Mouse (Mus musculus) midbrain, embryonic 15.5 days (tissue): ENCODE results near the gene S1pr2. TPM values are rescaled to one million over a fixed set of nuclear protein-coding genes. Genes with fewer than 3 reads are reported as not detected.

Experiments used
- ATAC-seq: fragments of 200-750 bp; cut with Nextera tagmentation; replicated peaks from 2 replicates; pipeline ENCODE4 v1.8.0; 2017; ENCODE audit warnings: moderate TSS enrichment
- H3K27ac ChIP-seq: fragments of 300-500 bp; sonication (generic); 2 replicates; pipeline ENCODE4 v1.5.1; 2015; ENCODE audit warnings: mild to moderate bottlenecking, inconsistent platforms
- H3K27me3 ChIP-seq: fragments of 300-500 bp; sonication (generic); replicated peaks from 2 replicates; pipeline ENCODE4 v1.6.1; 2015; ENCODE audit warnings: inconsistent platforms
- H3K36me3 ChIP-seq: fragments of 300-500 bp; sonication (generic); replicated peaks from 2 replicates; pipeline ENCODE4 v1.6.1; 2015; ENCODE audit warnings: inconsistent platforms
- H3K4me1 ChIP-seq: fragments of 300-500 bp; sonication (generic); 2 replicates; pipeline ENCODE4 v1.6.1; 2015; ENCODE audit warnings: inconsistent platforms
- H3K4me2 ChIP-seq: fragments of 300-500 bp; sonication (generic); 2 replicates; pipeline ENCODE4 v1.6.1; 2015; ENCODE audit warnings: inconsistent platforms, mild to moderate bottlenecking, moderate library complexity
- H3K4me3 ChIP-seq: fragments of 300-500 bp; sonication (generic); 2 replicates; pipeline ENCODE4 v1.5.1; 2015; ENCODE audit warnings: mild to moderate bottlenecking, inconsistent platforms
- H3K9ac ChIP-seq: fragments of 300-500 bp; sonication (generic); 2 replicates; pipeline ENCODE4 v1.6.1; 2015; ENCODE audit warnings: mild to moderate bottlenecking, inconsistent platforms
- H3K9me3 ChIP-seq: fragments of 300-500 bp; sonication (generic); 2 replicates; pipeline ENCODE4 v1.6.1; 2016; ENCODE audit warnings: inconsistent platforms
- WGBS: fragments of 180-500 bp; shearing (Covaris S2); methylation state at CpG from one replicate; pipeline ENCODE4 v1.1.7; 2015; ENCODE audit warnings: mixed read lengths; 5-methylcytosine and 5-hydroxymethylcytosine counted together
- polyA plus RNA-seq: library from polyadenylated mRNA; unstranded; fragments of >200 nt; fragmentation: Nextera tagmentation; extraction: Ambion mirVana; gene quantifications from 2 replicates; pipeline ENCODE4 v1.2.1, GENCODE M21; 2015

Gene S1pr2
- polyA plus RNA-seq, 1 experiment from 2014 or later, result 11.7 TPM

DNA sequence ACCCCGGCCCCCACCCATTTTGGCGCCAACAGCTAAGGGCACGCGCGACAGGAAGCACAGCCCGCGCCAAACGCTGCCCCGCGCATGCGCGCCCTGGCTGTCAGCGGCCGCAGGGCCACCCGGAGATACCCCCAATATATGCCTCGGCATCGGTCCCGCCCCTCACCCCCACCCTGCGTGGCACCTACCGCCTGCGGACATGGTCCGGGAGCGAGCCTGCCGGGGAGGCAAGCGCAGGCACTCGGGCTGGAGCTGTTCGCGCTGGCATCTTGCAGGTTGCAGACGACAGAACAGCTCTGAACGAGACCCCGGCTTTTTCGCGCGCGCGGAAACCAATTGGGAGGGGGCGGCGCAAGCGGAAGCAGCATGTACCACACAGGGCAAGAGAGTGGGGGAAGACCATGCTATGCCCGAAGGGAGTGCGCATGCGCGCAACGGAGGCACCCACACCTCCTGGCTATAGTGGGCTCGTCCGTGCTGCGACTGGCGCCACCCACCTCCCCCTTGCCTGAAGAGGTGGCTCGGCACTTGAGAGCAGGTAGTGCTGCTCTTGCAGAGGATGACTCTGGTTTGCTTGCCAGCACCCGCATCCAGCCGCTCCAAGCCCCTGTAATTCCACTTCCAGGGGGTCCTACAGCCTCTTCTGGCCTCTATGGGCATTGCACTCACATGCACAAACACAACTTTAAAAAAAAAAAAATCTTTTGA, 23.9 kb downstream of the S1pr2 start:
- Histone ChIP-seq H3K36me3 (no peaks in the 10 kb centered on the region), H3K27ac (peak overlapping the region; percentile 95), H3K9me3 (no peaks in the 10 kb centered on the region), H3K9ac (peak overlapping the region; percentile 82), H3K4me2 (peak overlapping the region; percentile 77), H3K4me1 (peaks cover 19% of the 10 kb centered on the region), H3K27me3 (no peaks in the 10 kb centered on the region), H3K4me3 (peak overlapping the region; percentile 91)
- under 1% methylated on average over 51 of the region's 51 CpGs for WGBS
- ATAC-seq, result peak; percentile 96

DNA sequence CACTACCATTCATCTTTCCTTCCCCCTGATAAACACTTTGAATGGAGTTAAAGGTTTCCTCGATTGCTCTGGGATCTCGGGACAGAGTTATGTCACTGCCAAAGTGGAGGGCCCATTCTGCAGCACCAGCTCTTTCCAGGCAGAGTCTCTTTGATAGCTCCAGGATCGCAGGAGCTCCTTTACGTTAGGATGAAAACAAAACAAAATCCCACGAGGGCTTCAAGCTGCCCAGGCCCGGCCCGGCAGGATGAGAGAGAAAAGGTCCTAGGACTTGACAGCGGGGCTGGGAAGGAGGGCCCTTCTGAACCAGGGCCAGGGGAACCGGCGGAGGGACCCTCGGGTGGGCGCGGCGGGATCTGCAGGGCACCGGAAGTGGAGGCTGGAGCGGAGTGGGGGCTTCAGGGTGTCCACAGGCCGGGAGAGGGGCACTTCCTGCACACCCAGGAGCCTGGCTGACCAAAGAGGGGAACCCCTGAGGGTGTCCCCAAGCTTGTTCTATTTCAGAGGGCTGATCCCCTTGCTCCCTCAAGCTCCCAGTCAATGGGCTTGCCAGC, 24.5 kb downstream of the S1pr2 start:
- Histone ChIP-seq H3K9me3 (no peaks in the 10 kb centered on the region), H3K27ac (peak overlapping the region; percentile 95), H3K4me3 (peak overlapping the region; percentile 91), H3K9ac (peak overlapping the region; percentile 82), H3K4me2 (peak overlapping the region; percentile 77), H3K4me1 (peaks cover 19% of the 10 kb centered on the region), H3K36me3 (no peaks in the 10 kb centered on the region), H3K27me3 (no peaks in the 10 kb centered on the region)
- WGBS, result 0% methylated on average over 17 of the region's 17 CpGs
- peak; percentile 86 for ATAC-seq

DNA sequence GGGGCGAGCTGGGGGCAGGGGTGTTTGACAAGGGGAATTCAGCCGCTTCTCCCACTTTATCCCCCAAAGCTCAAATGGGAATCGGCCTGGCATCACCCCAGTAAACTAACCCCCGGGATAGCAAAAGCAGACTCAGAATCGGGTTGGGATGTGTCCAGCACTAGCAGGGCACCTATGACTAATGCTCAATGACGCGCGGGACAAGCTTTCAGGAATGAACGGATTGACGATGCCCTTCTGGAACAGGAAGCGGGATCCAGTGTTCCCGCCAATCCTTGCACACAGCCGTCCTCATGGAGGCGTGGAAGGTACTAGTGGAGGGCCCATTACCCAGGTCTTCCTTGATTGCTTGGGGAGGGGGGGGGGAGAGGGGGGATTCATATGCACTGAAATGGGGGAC, 25.1 kb downstream of the S1pr2 start:
- H3K9me3 ChIP-seq, result no peaks in the 10 kb centered on the region
- H3K27ac ChIP-seq, result peak overlapping the region; percentile 95; the same call in 1 of the 2 replicates
- H3K4me2 ChIP-seq, result peak overlapping the region; percentile 77
- 13% methylated on average over 14 of the region's 14 CpGs for WGBS
- peak overlapping the region; percentile 82 for H3K9ac ChIP-seq
- peaks cover 19% of the 10 kb centered on the region for H3K4me1 ChIP-seq
- no peak for ATAC-seq
- no peaks in the 10 kb centered on the region for H3K27me3 ChIP-seq
- peak overlapping the region; percentile 91 for H3K4me3 ChIP-seq
- H3K36me3 ChIP-seq, result no peaks in the 10 kb centered on the region

DNA sequence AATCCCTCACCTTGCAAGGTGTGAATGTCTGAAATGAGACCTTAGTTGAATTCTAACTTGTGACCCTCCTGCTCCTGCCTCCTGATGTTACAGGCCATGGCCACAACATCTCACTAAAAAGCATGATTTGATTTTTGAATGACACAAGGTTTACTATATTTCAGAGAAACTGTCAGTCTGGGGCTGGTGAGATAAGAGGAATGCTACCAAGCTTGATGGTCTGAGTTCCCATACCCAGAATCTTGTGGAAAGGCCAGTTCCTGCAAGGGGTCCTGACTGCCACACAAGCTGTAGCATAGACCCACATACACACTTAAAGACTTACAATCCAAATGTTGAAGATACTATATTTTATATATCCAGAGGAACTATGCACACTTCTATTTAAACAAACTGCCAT, 26.2 kb downstream of the S1pr2 start:
- H3K27ac ChIP-seq, result no peak overlapping the region
- H3K27me3 ChIP-seq, result no peaks in the 10 kb centered on the region
- no peaks in the 10 kb centered on the region for H3K9me3 ChIP-seq
- H3K4me3 ChIP-seq, result 0 out of 2 replicates have a peak overlapping the region, but pooled peaks have one; percentile 91
- no peak for ATAC-seq
- peak overlapping the region; percentile 77 for H3K4me2 ChIP-seq
- H3K4me1 ChIP-seq, result peaks cover 19% of the 10 kb centered on the region
- H3K9ac ChIP-seq, result no peak overlapping the region
- H3K36me3 ChIP-seq, result no peaks in the 10 kb centered on the region

DNA sequence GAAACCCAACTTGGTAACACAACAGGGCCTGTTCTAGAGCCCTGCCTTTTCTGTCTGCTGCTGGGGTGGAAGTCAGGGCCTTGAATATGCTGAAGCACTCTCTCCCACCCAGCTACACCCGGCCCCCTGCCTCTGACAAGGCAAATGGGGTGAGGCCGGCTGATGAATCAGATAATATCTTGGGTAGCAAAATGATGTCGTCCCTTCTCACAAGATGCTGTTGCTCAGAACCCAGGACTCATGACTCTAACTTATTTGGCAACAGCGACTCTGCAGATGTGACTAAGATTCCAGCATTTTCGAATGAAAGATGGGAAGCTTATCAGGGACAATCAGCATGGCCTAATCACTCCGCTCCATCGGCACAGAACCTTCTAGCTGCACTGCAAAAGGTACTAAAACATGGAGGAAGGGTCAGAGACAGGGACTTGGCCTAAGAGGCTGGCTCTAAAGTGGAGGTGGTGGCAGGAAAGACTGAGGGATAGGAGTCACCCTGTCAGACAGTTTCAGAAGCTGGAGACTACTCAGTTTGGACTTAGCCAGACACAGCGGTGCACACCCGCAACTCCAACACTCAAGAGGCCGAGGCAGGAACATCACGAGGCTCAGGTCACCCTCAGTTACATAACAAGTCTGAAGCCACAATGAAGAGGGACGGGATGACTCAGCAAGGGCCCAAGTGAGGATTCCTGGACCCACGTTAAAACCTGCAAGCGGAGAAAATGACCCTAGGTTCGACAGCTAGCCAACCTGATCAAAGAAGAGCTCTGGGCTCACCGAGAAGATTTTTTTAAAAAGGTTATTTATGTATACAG, 30.3 kb downstream of the S1pr2 start:
- no peak overlapping the region for H3K9ac ChIP-seq
- no peaks in the 10 kb centered on the region for H3K9me3 ChIP-seq
- no peak for ATAC-seq
- no peak overlapping the region for H3K4me2 ChIP-seq
- H3K27ac ChIP-seq, result no peak overlapping the region
- 0 out of 2 replicates have a peak, but pooled peaks cover 1% of the 10 kb centered on the region for H3K36me3 ChIP-seq
- no peaks in the 10 kb centered on the region for H3K27me3 ChIP-seq
- no peak overlapping the region for H3K4me3 ChIP-seq
- 82% methylated on average over 16 of the region's 16 CpGs for WGBS
- peaks cover 19% of the 10 kb centered on the region for H3K4me1 ChIP-seq

DNA sequence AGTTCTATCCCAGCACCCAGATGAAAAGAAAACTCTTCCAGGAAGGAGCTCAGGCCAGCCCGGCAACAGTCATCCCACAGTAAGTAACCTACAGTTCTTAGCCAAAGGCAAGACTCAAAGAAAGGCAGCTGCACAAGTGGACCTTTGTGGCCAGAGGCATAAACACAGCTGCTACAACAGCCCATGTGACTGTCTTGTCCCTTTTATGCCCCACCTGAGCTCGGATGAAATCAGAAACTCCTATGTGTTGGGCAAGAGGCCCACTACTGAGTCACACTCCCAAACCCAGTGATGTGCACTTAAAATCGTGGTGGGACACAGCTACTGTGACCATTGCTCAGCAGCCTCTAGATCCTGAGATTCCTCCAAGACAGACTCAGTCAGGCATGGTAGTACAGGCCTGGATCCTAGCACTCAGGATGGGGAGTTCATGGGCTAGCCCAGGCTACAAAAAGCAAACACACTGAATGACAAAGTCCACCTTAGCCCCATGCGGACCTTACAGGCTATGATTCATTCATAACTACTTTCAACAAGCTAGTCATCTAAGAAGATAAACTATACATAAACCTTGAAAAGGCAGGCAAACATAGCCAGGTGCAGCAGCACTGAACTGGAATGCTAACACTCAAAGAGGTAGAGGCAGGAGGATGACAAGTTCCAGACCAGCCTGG, 31.7 kb downstream of the S1pr2 start:
- no peak overlapping the region for H3K9ac ChIP-seq
- H3K27me3 ChIP-seq, result no peaks in the 10 kb centered on the region
- H3K36me3 ChIP-seq, result peaks cover 15% of the 10 kb centered on the region
- WGBS, result 71% methylated on average over 4 of the region's 4 CpGs
- H3K9me3 ChIP-seq, result no peaks in the 10 kb centered on the region
- H3K4me1 ChIP-seq, result peaks cover 6% of the 10 kb centered on the region; the same call in 1 of the 2 replicates
- no peak overlapping the region for H3K4me3 ChIP-seq
- no peak overlapping the region for H3K4me2 ChIP-seq
- ATAC-seq, result no peak
- no peak overlapping the region for H3K27ac ChIP-seq

DNA sequence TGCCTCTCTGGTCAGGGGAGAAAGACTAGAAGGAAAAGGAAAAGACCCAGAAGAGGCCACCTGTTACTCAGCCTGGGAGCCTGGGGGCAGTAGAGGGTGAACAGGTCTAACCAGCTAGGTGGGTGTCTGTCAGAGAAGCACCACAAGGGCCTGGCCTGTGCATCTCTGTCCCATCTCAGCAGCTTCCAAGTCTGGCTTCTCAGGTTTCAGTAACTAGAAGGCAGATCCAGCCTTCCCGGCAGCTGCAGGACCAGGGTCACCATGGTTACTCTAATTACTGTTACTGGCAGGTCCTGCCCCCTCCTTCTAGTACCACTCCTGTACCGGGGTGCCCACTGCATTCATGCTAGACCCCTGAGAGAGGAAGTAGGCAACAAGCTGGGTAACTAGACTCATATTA, 32.7 kb downstream of the S1pr2 start:
- 5% methylated on average over 2 of the region's 2 CpGs for WGBS
- ATAC-seq, result no peak
- H3K9ac ChIP-seq, result no peak overlapping the region

DNA sequence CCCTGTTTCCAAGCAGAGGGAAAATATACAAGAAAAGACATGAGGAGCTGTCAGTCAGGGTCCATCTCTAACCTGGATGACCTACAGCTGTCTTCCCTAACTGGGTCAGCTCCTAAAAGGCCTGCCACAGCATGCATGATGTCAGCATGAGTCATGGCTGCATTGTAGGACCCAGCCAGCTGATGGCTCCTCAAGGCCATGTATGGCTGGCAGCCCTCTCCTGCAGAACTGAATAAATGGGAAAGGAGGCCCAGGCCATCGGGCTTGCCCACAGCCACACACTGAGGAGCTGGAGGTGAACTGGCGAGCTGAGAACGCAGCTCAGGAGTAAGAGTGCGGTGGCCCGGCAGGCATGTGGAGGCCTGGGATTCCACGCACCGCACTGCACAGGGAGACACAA, 33.2 kb downstream of the S1pr2 start:
- ATAC-seq, result no peak
- 90% methylated on average over 7 of the region's 7 CpGs for WGBS
- Histone ChIP-seq H3K4me3 (no peak overlapping the region), H3K9ac (no peak overlapping the region), H3K9me3 (no peaks in the 10 kb centered on the region), H3K4me1 (peaks cover 6% of the 10 kb centered on the region; the same call in 1 of the 2 replicates), H3K36me3 (peaks cover 23% of the 10 kb centered on the region), H3K27me3 (no peaks in the 10 kb centered on the region), H3K4me2 (no peak overlapping the region), H3K27ac (no peak overlapping the region)

More for the DNA sequence above, 32.7 kb downstream of the S1pr2 start:
- H3K36me3 ChIP-seq, result peaks cover 23% of the 10 kb centered on the region
- peaks cover 6% of the 10 kb centered on the region; the same call in 1 of the 2 replicates for H3K4me1 ChIP-seq
- no peak overlapping the region for H3K27ac ChIP-seq
- no peaks in the 10 kb centered on the region for H3K27me3 ChIP-seq
- H3K4me2 ChIP-seq, result no peak overlapping the region
- no peaks in the 10 kb centered on the region for H3K9me3 ChIP-seq
- no peak overlapping the region for H3K4me3 ChIP-seq

DNA sequence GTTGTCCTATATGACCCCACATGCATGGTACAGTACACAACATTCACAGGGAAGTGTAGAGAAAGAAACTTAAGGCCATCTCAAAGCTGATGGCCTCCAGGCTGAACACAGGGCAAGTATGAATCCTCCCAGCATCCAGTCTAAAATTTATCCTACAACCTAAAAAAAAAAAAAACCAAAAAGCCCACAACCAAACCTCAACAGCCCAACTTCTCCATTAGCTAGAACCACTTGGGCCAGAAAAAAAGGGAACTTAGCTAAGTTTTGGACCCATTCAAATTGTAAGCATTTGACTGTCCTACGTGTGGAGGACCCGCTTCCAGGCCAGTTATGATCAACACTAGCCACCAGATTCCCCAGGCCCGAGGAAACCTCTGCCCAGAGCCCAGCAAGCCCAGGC, 53.3 kb downstream of the S1pr2 start:
- ATAC-seq, result no peak

DNA sequence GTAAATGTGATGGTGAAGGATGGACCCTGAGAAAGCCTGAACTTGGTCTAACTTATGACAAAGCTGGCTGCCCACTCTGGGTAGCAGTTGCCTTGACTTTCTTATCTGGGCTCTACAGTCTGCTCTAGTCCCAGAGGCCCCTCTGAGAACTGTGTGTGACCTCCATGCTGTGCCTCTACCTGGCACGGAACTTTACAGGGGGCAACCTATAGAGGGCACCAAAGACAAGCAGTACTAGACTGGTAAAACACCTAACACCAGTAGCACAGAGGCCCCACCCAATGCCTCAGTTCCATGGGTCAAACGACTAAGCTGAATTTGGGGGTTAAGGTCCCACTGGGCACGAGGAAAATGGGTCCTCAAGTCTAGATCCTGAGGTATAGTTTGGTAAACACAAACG, 60.4 kb downstream of the S1pr2 start:
- Histone ChIP-seq H3K4me2 (no peak overlapping the region), H3K36me3 (peaks cover 93% of the 10 kb centered on the region), H3K4me1 (no peaks in the 10 kb centered on the region), H3K9ac (no peak overlapping the region), H3K9me3 (no peaks in the 10 kb centered on the region), H3K4me3 (no peak overlapping the region), H3K27ac (no peak overlapping the region), H3K27me3 (no peaks in the 10 kb centered on the region)
- ATAC-seq, result no peak
- WGBS, result 85% methylated on average over 4 of the region's 4 CpGs

More for the DNA sequence above, 53.3 kb downstream of the S1pr2 start:
- Histone ChIP-seq H3K27ac (no peak overlapping the region), H3K4me1 (no peaks in the 10 kb centered on the region), H3K36me3 (peaks cover 84% of the 10 kb centered on the region), H3K9ac (no peak overlapping the region), H3K4me2 (no peak overlapping the region), H3K27me3 (no peaks in the 10 kb centered on the region), H3K4me3 (no peak overlapping the region), H3K9me3 (no peaks in the 10 kb centered on the region)
- WGBS, result 99% methylated on average over 3 of the region's 3 CpGs
